Mouse (Mus musculus) granulocyte monocyte progenitor cell, adult 5-6 weeks (primary cell): Measurements from ENCODE around the gene Ghsr. TPM values are rescaled to one million over a fixed set of nuclear protein-coding genes. Genes with fewer than 3 reads are reported as not detected.

Experiments
- ATAC-seq: replicated peaks from 2 replicates; pipeline ENCODE4 v1.8.0; 2016; ENCODE audit warnings: mild to moderate bottlenecking, moderate TSS enrichment, inconsistent platforms; ENCODE audit not compliant: poor library complexity, severe bottlenecking
- total RNA-seq, 2 experiments: library from RNA; stranded (forward) in 1 of 2; stranded (reverse) in 1 of 2; fragments of 200-712, 200-1000 nt in 1 of 2; fragments of >200 nt in 1 of 2; fragmentation: Nextera tagmentation in 1 of 2; gene quantifications; 2 replicates each; pipeline ENCODE4 v1.2.3; 2014 to 2017

The Ghsr gene
- total RNA-seq, 2 experiments from 2014 or later, result not detected

DNA sequence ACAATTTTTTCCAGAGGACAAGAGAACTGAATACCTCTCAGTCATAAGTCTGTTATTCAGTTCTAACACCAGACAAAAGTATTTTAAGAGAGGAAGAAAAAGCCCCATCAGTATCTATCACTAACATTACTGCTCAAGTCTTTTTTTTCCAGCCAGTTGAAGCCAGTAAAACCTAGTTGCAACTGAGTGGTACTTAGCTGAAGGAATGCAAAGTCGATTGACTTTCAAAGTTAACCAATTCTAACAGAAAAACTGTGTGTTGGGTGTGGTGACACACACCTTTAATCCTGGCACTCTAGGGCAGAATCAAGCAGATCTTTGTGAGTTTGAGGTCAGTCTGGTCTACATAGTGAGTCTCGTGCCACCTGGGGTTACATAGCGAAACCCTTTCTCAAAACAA is 35.3 kb downstream of the Ghsr start:
- ATAC-seq, result no peak

DNA sequence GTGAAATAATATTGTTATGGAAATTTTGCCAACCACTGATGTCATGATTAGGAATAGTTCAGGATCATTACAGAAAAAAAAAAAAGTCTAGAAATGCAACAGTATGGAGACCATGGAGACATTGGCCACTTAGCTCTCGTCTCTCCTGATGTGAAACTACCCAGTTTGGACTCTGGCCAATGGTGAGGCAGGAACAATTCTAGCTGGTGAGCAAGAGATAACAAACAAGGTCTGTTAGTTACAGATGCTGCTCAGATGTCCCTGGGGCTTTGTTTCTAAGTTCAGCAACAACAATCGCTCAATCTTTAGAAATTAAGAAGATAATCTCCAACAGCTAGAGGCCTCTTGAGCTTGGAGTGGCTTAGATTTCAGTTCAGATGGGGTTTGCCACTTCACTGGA is 37.4 kb downstream of the Ghsr start:
- no peak for ATAC-seq

DNA sequence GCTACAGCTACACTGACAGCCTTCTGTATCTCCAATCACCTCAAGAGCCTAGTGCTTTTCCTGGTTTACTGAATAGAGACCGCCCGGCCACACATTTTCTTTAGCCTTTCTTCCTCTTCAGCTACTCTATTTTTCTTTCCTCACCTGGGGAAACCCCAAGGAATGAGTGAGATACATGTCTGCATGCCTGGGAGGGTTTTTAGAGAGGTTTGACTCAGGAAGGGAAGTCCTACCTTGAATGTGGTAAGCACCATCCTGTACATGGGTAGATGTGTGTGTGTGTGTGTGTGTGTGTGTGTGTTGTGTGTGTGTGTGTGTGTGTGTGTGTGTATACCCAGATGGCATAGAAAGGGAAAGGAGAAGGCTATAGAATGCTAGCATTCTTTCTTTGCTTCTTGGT is 40.1 kb downstream of the Ghsr start:
- no peak for ATAC-seq

DNA sequence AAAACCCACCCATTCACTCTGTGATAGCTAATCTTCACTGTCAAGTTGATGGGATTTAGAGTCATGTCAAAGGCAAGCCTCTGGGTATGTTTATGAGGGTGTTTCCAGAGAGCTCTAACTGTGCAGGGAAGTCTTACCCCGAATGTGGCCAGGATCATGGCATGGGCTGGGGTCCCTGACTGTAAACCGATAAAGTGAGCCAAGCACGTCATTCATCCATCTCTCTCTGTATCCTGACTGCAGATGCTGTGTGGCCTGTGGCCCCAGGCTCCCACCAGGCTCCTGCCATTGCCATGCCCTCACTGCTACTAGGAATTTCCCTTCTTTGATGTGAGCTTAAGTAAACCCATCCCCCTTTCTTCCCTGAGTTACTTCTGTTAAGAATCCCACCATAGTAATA is 42.4 kb downstream of the Ghsr start:
- ATAC-seq, result no peak

DNA sequence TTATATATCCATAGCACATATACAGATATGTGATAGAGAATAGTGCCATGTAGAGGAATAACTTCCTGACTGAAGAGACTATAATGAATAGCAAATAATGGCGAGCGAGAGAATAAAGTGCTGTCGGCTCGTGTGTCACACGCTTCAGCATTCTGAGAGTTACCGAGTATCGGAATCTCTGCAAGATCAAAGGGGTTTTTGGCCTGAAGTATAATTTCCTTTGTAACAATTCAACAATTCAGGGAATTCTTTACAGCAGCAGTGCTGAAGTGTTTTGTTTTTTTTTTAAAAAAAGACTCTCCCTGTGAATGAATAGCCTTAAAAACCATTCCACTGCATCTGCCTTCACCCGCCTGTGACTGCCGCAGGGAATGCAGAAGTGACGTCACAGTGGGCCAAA is 45.6 kb downstream of the Ghsr start:
- no peak for ATAC-seq

DNA sequence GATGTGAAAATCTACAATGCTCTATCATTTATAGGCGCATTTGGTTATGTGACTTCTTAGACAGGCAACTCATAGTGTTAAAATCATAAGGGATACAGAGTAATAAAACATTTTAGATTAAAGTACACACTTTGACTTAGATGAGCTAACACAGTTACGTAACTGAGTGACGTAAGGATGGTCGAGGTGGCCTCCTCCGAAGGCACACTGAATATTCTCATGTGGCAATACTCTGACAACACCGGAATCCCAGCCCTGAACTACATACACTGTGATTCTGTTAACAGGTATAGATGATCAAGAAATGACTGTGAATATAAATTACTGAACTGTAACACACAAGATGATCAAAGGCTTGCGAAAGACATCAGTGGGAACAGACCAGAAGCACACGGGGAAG is 47.5 kb downstream of the Ghsr start:
- ATAC-seq, result peak; percentile 66

DNA sequence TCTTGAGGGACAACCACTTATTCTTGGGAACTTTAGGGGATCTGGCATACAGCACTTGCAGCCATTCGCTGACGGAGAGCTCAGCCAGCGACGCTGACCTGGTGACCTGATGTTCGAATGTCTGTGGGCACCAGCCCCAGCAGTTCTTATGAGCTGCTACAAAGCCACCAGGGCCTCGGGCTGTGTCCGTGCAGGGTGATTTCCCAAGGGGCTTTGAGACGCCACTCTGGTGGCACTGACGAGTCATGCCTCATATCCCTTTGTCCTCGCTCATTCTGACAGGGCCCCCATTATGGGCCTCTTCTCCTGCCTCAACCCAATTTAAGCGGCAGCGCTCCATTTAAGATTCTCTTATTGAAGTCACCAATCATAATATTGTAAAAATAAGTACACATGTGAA is 50.8 kb downstream of the Ghsr start:
- no peak for ATAC-seq

DNA sequence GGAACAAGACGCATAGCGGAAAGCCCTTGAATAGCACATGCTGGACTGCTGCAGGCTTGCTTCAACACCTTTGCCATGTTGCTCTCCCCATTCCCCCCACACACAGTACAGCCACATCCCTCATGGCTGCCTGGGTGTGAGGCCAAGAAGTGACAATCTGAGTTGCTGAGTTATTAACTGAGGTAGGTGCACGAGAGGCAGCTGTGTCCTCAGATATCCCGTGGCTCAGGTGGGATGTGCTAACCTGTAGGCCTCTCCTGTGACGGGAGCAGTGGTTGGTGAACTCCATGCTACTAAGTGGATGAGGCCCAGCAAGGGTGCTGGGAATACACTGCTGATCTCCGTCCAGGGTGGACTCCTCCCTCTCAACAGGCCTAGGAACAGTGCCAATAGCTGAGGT is 51.4 kb downstream of the Ghsr start:
- ATAC-seq, result no peak

DNA sequence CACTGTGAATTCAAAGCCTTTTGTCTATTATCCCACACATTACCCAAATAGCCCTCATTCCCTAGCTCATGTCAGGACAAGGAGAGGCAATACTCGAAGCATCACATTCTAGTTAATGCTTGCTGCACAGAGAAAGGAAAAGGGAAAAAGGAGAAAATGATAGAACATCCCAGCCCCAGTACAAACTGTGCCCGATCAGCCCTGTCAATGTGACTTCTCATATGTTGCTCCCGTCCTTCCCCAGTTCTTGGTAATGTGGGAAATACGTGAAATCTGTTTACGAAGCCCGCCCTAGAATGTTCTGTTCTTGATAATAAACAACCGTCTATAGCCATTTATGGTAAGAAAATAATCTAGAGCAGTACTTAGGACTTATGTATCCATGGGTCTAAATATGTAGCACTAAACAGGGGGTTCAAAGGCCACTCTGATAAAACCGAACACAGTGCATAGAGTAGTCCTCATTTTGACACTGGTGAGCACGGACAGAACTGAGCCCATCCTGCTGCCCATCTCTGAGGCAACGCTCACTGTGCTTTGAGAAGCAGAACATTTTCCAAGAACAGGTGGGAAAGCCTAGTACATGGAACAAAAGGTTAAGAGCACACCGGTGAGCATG is 53.0 kb downstream of the Ghsr start:
- ATAC-seq, result no peak

DNA sequence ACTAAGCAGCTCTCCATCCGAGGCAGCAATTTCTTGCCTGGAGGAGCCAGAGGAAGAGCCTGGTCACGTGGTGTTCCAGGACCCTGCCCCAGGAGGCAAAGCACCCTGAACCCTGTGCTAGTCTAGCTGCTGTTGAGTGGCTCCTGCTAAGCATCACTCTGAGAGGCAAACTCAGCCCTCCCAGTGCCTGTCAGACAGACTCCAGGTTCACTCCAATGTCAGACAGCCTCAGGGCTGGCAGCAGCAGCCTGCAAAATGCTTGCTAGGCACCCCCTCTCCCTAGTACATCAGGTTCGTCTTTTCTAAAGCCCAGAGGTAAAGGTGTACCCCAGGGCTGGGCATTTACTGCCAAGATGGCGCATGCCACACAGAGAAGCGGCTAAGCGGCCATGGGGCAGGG is 56.3 kb downstream of the Ghsr start:
- ATAC-seq, result no peak

Other genes starting within 250 kb of the Ghsr start
- gene Ect2, start 217.5 kb upstream of the Ghsr start, total RNA-seq (2014; fragmentation: Nextera tagmentation), result 27.7 and 82.9 TPM in 2 replicates
- gene Ect2, start 217.5 kb upstream of the Ghsr start, total RNA-seq (2017), result 61.2 and 75.8 TPM in 2 replicates
- 9.9 and 14.0 TPM in 2 replicates for gene Nceh1, start 188.4 kb upstream of the Ghsr start, total RNA-seq (2014; fragmentation: Nextera tagmentation)
- 16.8 and 17.7 TPM in 2 replicates for gene Nceh1, start 188.4 kb upstream of the Ghsr start, total RNA-seq (2017)
- 5.0 and 6.3 TPM in 2 replicates for gene Tnfsf10, start 54.3 kb upstream of the Ghsr start, total RNA-seq (2014; fragmentation: Nextera tagmentation)
- gene Tnfsf10, start 54.3 kb upstream of the Ghsr start, total RNA-seq (2017), result 4.3 and 8.8 TPM in 2 replicates